Mouse (Mus musculus): ENCODE data around the gene Uts2.
A peak's percentile ranks its signal among the peaks of the same experiment; 100 is the strongest.

Gene Uts2

GRCm38 (mm10) chr4:150996797-150997196, at the start of gene Uts2:
Gene Uts2, plus strand, starts transcription at chr4:150997097.
- DNase-seq (ENCODE audit: low spot score), result no peak

GRCm38 (mm10) chr4:150950972-150951371, 45.9 kb upstream of the Uts2 start:
- DNase-seq (ENCODE audit: low spot score), result no peak

GRCm38 (mm10) chr4:150956369-150957105, 40.4 kb upstream of the Uts2 start:
- no peak for DNase-seq (ENCODE audit: low spot score)

GRCm38 (mm10) chr4:150957106-150957458, 39.8 kb upstream of the Uts2 start:
- DNase-seq (ENCODE audit: low spot score), result no peak

GRCm38 (mm10) chr4:150958536-150958935, 38.4 kb upstream of the Uts2 start:
- DNase-seq (ENCODE audit: low spot score), result no peak

GRCm38 (mm10) chr4:150962231-150962630, 34.7 kb upstream of the Uts2 start:
- no peak for DNase-seq (ENCODE audit: low spot score)

GRCm38 (mm10) chr4:150963711-150964110, 33.2 kb upstream of the Uts2 start:
- no peak for DNase-seq (ENCODE audit: low spot score)

GRCm38 (mm10) chr4:150964635-150965554, 32.0 kb upstream of the Uts2 start:
- peak; percentile 75 for DNase-seq (ENCODE audit: low spot score)

- DNase-seq (ENCODE audit: low spot score), result no peak
These were observed 31.3 kb upstream of the Uts2 start for GRCm38 (mm10) chr4:150965555-150965951.

- peak; percentile 51 for DNase-seq (ENCODE audit: low spot score)
These were observed 30.3 kb upstream of the Uts2 start for GRCm38 (mm10) chr4:150966556-150966955.

- DNase-seq (ENCODE audit: low spot score), result no peak
These were observed 27.9 kb upstream of the Uts2 start for GRCm38 (mm10) chr4:150968956-150969355.

GRCm38 (mm10) chr4:150973264-150973663, 23.6 kb upstream of the Uts2 start:
- DNase-seq (ENCODE audit: low spot score), result no peak

- no peak for DNase-seq (ENCODE audit: low spot score)
These were observed 21.8 kb upstream of the Uts2 start for GRCm38 (mm10) chr4:150975145-150975544.

- no peak for DNase-seq (ENCODE audit: low spot score)
These were observed 18.6 kb upstream of the Uts2 start for GRCm38 (mm10) chr4:150978156-150978910.

- DNase-seq (ENCODE audit: low spot score), result no peak
These were observed 17.4 kb upstream of the Uts2 start for GRCm38 (mm10) chr4:150979455-150979854.

GRCm38 (mm10) chr4:150980153-150980552, 16.7 kb upstream of the Uts2 start:
- no peak for DNase-seq (ENCODE audit: low spot score)

GRCm38 (mm10) chr4:150990148-150990547, 6.7 kb upstream of the Uts2 start:
- DNase-seq (ENCODE audit: low spot score), result peak; percentile 45

GRCm38 (mm10) chr4:150998626-150999025, 1.7 kb downstream of the Uts2 start:
- DNase-seq (ENCODE audit: low spot score), result no peak

GRCm38 (mm10) chr4:151001397-151001796, 4.5 kb downstream of the Uts2 start:
- DNase-seq (ENCODE audit: low spot score), result no peak

GRCm38 (mm10) chr4:151005656-151006318, 8.9 kb downstream of the Uts2 start:
- no peak for DNase-seq (ENCODE audit: low spot score)

GRCm38 (mm10) chr4:151006945-151007344, 10.0 kb downstream of the Uts2 start:
- DNase-seq (ENCODE audit: low spot score), result peak; percentile 24

- DNase-seq (ENCODE audit: low spot score), result no peak
These were observed 13.4 kb downstream of the Uts2 start for GRCm38 (mm10) chr4:151010316-151010715.

Measured in testis, postnatal 14 days (tissue).